Mouse (Mus musculus): ENCODE measurements around the gene Stk38.
"Not testable (repeated sequence)": the region's sequence is repeated elsewhere in the genome, so short reads cannot be mapped to it uniquely, and the experiment has no call there.

Stk38 gene

GRCm38 (mm10) chr17:29007641-29008325 lies at the start of gene Stk38:
Gene Stk38 (minus strand): TSS chr17:29007995.
- DNase-seq (ENCODE audit: low spot score in 2 of 2): peak; percentile 91 to 92

GRCm38 (mm10) chr17:29057361-29057890 lies 49.6 kb upstream of the Stk38 start:
- DNase-seq (ENCODE audit: low spot score in 2 of 2): no peak

GRCm38 (mm10) chr17:29056699-29057151 lies 48.9 kb upstream of the Stk38 start:
- DNase-seq (ENCODE audit: low spot score in 2 of 2): no peak

DNA sequence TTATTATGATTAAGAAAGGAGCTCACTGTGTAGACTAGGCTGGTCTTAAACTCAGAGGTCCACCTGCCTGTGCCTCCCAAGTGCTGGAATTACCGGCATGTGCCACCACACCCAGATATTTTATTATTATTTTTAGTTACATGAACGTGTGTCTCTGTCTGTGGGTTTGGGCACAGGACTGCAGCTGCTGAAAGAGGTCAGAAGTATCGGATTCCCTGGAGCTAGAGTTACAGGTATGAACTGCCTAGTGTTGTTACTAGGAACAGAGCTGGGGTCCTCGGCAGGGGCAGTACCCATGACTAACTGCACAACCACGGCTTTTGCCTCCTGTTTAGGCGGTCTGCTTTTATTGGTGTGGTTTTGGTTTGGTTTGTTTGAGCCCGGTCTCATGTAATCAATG lies 48.4 kb upstream of the Stk38 start:
- no peak for DNase-seq (ENCODE audit: low spot score in 2 of 2)

- DNase-seq (ENCODE audit: low spot score in 2 of 2): no peak
Observed at GRCm38 (mm10) chr17:29055586-29055985, 47.8 kb upstream of the Stk38 start.

- DNase-seq (ENCODE audit: low spot score in 2 of 2): no peak
Observed at GRCm38 (mm10) chr17:29054429-29054828, 46.6 kb upstream of the Stk38 start.

DNA sequence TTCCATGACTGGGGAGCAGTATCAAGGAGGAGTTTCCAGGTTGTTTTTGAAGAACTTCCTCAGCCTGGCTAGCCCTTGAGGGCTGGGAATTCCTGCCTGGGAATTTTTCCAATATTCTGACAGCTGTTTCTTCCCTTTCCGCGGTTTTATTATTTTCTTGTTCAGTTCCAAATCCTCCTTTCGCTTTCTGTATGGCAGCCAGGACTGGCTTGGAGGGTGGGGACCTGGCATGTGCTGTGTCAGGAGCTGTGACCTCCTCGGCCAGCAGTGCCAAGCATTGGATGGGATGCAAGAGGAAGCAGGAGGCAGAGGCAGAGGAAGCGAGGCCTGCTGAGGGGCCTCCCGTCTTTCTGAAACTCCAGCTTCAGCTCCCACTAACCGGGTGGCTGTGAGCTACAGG lies 46.0 kb upstream of the Stk38 start:
- DNase-seq (ENCODE audit: low spot score in 2 of 2): peak in 1 of 2 experiments; percentile 66

- DNase-seq (ENCODE audit: low spot score in 2 of 2): no peak
Observed at GRCm38 (mm10) chr17:29053067-29053466, 45.3 kb upstream of the Stk38 start.

GRCm38 (mm10) chr17:29050791-29051190 lies 43.0 kb upstream of the Stk38 start:
- no peak for DNase-seq (ENCODE audit: low spot score in 2 of 2)

GRCm38 (mm10) chr17:29049923-29050322 lies 42.1 kb upstream of the Stk38 start:
- no peak for DNase-seq (ENCODE audit: low spot score in 2 of 2)

GRCm38 (mm10) chr17:29049508-29049889 lies 41.7 kb upstream of the Stk38 start:
- no peak for DNase-seq (ENCODE audit: low spot score in 2 of 2)

- DNase-seq (ENCODE audit: low spot score in 2 of 2): peak; percentile 78 to 91
Observed at GRCm38 (mm10) chr17:29048748-29049507, 41.1 kb upstream of the Stk38 start.

DNA sequence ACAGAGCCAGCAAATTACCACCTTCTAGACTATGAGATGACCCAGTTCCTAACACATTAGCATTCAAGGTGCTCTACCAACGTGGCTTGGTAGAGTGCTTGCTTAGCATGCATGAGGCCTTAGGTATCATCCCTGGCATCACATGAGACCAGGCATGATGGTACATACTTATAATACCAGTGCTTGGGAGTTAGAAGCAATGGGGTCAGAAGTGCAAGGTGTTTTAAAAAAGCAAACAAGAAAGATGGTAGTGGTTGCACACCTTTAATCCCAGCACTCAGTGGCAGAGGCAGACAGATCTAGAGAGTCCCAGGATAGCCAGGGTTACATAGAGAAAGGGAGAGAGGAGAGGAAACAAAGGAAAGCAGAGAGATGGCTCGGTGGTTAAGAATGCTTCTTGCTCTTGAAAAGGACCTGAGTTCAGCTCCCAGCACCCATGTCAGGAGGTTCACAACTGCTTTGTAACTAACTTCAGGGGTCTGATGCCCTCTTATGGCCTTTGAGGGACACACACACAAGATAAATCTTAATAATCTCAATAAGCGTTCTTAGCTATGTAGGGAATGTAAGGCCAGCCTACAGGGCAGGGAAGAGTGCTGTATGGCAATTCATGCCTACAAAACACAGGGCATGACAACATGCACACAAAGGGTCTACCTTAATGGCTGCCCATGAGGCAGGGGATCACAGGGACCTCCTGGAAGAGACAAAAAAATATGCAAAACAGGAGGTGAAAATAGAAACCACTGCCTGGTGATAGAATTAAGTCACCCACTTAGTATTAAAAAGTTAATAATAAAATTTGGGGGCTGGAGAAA lies 40.1 kb upstream of the Stk38 start:
- no peak for DNase-seq (ENCODE audit: low spot score in 2 of 2)

- DNase-seq (ENCODE audit: low spot score in 2 of 2): no peak
Observed at GRCm38 (mm10) chr17:29046863-29047262, 39.1 kb upstream of the Stk38 start.

DNA sequence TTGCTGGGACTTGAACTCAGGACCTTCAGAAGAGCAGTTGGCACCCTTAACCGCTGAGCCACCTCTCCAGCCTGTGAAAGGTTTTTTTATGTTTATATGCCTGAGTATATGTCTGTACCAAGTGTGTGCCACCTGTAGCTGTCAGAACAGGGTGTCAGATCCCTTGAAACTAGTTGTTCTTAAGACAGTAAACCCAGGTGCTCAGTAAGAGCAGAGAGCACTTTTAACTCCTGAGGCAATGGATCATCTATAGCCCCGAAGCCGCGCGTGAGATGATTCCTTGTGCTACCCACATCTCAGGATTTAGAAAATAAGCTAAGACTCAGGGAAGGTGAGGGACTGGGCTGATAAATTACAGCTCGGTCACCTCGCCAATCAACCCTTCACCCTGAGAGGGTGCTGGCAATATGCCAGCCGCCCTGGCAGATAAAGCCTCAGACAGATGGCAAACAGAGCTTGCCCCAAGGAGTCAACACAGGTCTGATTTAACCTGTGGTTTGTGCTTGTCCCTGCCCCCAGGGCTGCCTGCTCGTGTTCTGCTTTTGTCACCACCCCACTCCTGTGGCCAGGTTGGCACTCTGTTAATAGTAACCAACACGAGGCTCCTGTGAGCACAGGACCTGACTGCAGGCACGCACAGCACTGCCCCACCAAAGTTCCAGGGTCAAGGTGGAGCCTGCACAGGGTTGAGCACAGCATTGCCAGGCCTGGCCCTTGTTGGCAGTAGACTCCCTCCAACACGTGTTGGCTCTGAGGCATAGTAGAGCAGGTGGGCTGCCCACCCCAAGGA lies 38.1 kb upstream of the Stk38 start:
- DNase-seq (ENCODE audit: low spot score in 2 of 2): peak in 1 of 2 experiments; percentile 47

- no peak for DNase-seq (ENCODE audit: low spot score in 2 of 2)
Observed at GRCm38 (mm10) chr17:29044925-29045319, 37.1 kb upstream of the Stk38 start.

DNA sequence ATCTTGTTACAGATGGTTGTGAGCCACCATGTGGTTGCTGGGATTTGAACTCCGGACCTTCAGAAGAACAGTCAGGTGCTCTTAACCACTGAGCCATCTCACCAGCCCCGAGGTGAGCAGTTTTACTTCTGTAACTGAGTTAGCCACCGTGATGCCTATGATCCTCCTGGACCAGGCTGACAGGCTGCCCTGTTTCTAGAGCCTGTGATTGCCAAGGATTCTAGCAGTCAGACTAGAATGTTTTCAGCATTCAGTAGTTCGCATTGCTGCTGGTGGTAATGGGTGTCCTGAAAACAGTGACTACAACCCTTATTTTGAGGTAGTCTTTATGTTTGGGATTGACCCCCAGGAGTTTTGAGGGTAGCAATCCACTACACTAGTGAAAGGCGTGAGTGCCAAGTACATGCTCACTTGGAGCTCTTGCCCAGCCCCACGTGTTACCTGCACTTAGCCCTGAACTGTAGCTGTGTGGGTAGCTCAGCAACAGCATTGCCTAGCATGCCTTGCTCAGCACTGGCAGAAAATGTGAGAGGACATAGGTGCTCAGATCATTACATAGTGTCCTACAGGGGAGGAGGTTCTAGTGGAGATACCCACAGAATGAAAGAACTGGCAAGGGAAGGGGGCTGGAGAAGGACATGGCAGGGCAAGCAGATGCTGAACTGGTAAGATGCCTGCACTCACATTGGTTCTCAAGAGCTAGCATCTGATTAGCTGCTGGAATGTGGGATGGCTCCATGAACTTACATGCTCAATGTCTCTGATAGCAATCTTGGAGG lies 36.5 kb upstream of the Stk38 start:
- DNase-seq (ENCODE audit: low spot score in 2 of 2): no peak

DNA sequence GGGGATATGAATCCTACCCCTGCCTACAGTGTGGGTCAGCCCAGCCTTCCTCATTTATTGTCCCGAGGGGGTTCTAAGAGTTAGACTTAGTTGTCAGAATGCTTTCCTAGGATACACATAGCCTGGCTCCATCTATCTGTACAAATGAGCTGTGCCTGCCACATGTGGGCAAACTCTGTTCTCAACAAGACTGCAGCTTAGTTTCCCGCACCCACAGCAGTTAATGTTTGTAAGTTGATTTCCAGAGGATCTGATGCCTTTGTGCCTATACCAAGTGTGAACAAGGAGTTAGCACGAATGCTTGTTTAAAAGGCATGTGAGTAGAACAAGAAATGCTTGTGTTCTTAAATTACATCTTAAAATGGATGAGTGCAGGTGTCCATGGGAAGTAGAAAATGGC lies 35.8 kb upstream of the Stk38 start:
- no peak for DNase-seq (ENCODE audit: low spot score in 2 of 2)

DNA sequence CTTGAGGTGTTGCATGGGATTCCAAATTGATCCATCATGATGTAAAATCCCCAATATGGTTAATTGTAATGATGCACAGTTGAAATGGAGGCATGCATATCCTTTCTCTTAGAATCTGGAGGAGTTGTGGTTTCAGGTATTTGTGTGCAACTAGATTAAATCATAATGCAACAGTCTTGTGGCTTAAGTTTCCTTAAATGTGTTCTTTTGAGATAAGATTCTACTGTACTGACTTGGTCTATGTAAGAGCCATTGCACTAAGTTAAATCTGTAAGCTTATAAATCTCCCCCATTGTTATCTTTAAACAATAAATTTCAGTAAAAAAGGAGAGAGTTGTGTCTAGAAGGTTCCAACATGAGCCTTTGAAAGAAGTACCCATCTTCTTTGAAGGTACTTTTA lies 34.8 kb upstream of the Stk38 start:
- DNase-seq (ENCODE audit: low spot score in 2 of 2): no peak

DNA sequence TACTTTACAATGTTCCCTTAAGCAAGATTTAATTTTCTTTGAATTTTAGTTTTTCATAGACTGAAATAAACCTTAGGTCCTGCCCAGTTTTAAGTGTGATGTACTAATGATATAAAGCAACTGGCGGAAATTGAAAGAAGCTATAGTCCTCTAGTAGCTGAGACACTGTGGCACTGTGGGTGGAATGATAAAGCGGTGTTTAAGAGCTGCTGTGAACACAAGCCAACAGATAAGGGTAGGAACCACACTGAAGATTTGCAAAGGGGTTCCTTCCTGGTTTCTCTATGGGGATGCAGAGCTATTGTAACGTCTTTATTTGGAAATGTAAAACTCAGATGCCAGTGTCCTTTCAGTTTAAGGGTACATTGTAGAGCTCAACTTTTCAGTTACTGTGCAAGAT lies 33.8 kb upstream of the Stk38 start:
- DNase-seq (ENCODE audit: low spot score in 2 of 2): not testable (repeated sequence)

DNA sequence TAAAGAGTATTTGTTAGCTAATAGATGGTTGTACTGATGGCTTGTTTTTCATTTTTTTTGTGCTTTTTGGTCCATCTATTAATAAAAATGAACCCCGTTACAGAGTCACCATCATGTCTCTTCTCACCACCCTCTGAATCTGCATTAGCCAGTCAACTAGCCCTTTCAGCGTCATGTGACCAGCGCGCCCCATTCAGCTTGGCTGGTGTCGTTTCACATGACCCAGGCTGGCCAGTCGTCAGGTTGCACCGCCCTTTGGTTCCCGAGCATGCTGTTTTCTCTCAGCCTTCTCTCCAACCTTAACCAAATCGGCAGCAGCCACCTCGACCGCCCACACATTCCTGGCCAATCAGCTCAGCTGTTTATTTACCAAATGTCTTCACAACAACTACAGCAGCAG lies 31.6 kb upstream of the Stk38 start:
- DNase-seq (ENCODE audit: low spot score in 2 of 2): no peak
